Mouse (Mus musculus) intestine, embryonic 15.5 days (tissue): ENCODE data around the gene Rec114. TPM values are rescaled to one million over a fixed set of nuclear protein-coding genes. Genes with fewer than 3 reads are reported as not detected.
A peak's percentile ranks its signal among the peaks of the same experiment; 100 is the strongest.

Source experiments
- ATAC-seq: fragments of 200-750 bp; cut with Nextera tagmentation; 2 replicates; pipeline ENCODE4 v1.8.0; 2017; ENCODE audit warnings: moderate TSS enrichment, moderate library complexity
- H3K27ac ChIP-seq: fragments of 300-500 bp; sonication (generic); 2 replicates; pipeline ENCODE4 v1.5.1; 2015; ENCODE audit warnings: mild to moderate bottlenecking, inconsistent platforms
- H3K27me3 ChIP-seq: fragments of 300-500 bp; sonication (generic); replicated peaks from 2 replicates; pipeline ENCODE4 v1.6.1; 2015; ENCODE audit warnings: inconsistent platforms
- H3K36me3 ChIP-seq: fragments of 300-500 bp; sonication (generic); 2 replicates; pipeline ENCODE4 v1.6.1; 2015; ENCODE audit warnings: inconsistent platforms
- H3K4me1 ChIP-seq: fragments of 300-500 bp; sonication (generic); replicated peaks from 2 replicates; pipeline ENCODE4 v1.6.1; 2015; ENCODE audit warnings: inconsistent platforms
- H3K4me2 ChIP-seq: fragments of 300-500 bp; sonication (generic); replicated peaks from 2 replicates; pipeline ENCODE4 v1.6.1; 2015; ENCODE audit warnings: mild to moderate bottlenecking, inconsistent platforms
- H3K4me3 ChIP-seq: fragments of 300-500 bp; sonication (generic); replicated peaks from 2 replicates; pipeline ENCODE4 v1.5.1; 2015; ENCODE audit warnings: inconsistent platforms
- H3K9ac ChIP-seq: fragments of 300-500 bp; sonication (generic); 2 replicates; pipeline ENCODE4 v1.6.1; 2015; ENCODE audit warnings: inconsistent platforms
- H3K9me3 ChIP-seq: fragments of 300-500 bp; sonication (generic); 2 replicates; pipeline ENCODE4 v1.6.1; 2016; ENCODE audit warnings: inconsistent platforms
- WGBS: fragments of 180-500 bp; shearing (Covaris S2); methylation state at CpG from one replicate; pipeline ENCODE4 v1.1.7; 2015; 5-methylcytosine and 5-hydroxymethylcytosine counted together
- polyA plus RNA-seq: library from polyadenylated mRNA; unstranded; fragments of >200 nt; fragmentation: Nextera tagmentation; extraction: Ambion mirVana; gene quantifications from 2 replicates; pipeline ENCODE4 v1.2.1, GENCODE M21; 2015

Rec114 gene
- polyA plus RNA-seq, 1 experiment from 2014 or later = 2.6 TPM

DNA sequence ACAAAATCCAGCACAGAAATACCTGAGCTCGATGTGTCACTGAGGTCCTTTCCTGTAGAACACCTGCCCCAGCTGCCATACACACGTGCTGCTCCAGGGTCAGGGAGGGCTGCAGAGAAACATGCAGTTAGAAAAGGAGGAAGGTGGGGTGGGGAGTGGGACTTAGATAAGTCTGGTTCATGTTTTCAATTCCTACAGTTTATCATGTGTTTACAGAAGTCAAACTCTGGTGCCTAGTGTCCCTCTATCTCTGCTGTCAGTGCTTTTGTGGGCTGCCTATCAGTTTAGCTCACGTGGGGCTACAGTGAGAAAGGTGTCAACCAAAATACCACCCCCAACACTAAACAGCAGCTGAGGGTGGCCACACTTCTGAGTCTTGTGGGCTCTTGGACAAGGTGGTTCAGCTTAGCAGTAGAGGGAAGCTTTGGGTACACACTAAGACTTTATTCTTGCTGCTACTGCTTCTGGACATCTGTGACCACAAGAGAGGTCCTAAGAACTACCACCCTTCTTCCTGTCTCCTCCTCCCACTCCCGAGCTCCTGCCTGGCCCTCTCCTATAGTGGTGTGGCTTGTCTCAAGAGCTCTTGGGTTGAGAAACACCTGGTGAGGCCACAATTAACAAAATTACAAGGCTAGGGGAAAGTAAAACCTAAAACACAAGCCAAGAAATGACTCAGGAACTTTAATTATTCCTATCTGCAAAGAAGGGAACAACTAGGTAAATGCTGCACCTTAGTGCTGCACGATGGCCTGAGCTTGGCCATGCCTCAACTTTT, 85.8 kb downstream of the Rec114 start:
- H3K27ac ChIP-seq = no peak overlapping the region

DNA sequence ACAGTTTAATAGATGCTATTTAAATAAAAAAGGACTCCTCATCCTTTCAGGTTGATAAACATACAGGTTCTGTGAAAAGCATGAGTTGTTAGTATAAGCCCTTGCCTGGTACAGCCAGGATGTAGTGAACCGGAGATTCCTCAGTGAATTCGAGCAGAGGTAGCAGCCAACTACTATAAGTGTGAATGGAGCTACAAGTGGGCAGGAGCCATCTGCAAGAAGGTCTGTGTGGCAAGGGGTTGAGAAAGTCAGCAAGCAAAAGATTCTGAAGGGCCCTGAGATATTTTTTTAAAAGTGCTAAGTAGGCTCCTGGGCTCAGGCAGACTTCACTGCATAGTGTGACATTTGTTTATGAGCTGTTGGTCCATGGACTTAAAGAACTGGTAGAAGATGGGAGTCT, 86.9 kb downstream of the Rec114 start:
- no peaks in the 10 kb centered on the region for H3K27me3 ChIP-seq
- H3K4me2 ChIP-seq = no peak overlapping the region
- peaks cover 4% of the 10 kb centered on the region; the same call in 1 of the 2 replicates for H3K36me3 ChIP-seq
- 90% methylated on average over 2 of the region's 2 CpGs for whole genome bisulfite sequencing
- no peak overlapping the region for H3K27ac ChIP-seq
- H3K4me1 ChIP-seq = no peaks in the 10 kb centered on the region
- no peaks in the 10 kb centered on the region for H3K9me3 ChIP-seq
- ATAC-seq = no peak
- H3K9ac ChIP-seq = no peak overlapping the region
- H3K4me3 ChIP-seq = no peak overlapping the region

More for the DNA sequence above, 85.8 kb downstream of the Rec114 start:
- Histone ChIP-seq H3K4me1 (no peaks in the 10 kb centered on the region), H3K4me2 (no peak overlapping the region), H3K36me3 (peaks cover 8% of the 10 kb centered on the region), H3K9me3 (no peaks in the 10 kb centered on the region), H3K27me3 (no peaks in the 10 kb centered on the region), H3K9ac (no peak overlapping the region), H3K4me3 (no peak overlapping the region)
- 72% methylated on average over 5 of the region's 5 CpGs for WGBS
- peak; percentile 62; the same call in 1 of the 2 replicates for ATAC-seq

DNA sequence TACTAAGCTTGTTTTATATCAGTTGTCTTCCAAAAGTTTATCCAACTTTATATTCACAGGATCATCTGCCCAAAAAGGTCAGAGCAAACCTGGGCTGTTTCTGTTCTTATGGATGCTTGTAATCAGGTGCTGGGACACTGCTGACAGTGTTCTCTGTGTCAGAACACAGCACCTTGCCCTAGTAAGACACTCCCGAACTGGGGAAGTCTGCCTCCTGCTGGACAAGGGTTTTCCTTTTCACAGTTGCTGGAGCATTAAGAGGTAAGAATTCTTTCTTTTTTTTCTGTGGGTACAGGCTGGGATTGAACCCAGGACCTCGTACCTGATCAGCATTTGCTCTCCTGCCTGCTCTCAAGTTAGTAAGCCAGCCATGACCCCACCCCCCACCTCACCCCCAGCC, 87.4 kb downstream of the Rec114 start:
- 68% methylated on average over 2 of the region's 2 CpGs for WGBS
- 0 out of 2 replicates have a peak, but pooled peaks cover 3% of the 10 kb centered on the region for H3K36me3 ChIP-seq
- H3K27ac ChIP-seq = no peak overlapping the region
- no peaks in the 10 kb centered on the region for H3K27me3 ChIP-seq
- H3K4me3 ChIP-seq = no peak overlapping the region
- no peak overlapping the region for H3K4me2 ChIP-seq
- no peak overlapping the region for H3K9ac ChIP-seq
- H3K9me3 ChIP-seq = no peaks in the 10 kb centered on the region
- H3K4me1 ChIP-seq = no peaks in the 10 kb centered on the region
- no peak for ATAC-seq

DNA sequence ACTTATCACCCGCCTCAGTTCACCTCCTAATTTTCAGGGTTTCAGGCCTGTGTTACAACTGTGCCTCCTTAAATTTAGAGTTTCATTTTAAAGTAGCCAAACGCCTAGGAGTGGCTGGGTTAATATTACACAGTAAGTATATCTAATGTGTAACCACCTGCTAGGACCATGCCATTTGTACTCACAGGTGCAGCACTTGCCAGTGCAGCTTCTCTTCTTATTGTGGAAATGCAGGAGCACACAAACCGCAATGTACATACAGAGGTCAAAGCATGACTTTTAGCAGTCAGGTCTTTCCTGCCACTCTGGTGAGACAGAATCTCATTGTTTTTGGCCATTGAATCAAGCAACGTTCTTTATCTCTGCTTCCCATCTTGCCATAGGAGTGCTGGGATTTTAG, 89.3 kb downstream of the Rec114 start:
- H3K9me3 ChIP-seq = no peaks in the 10 kb centered on the region
- H3K36me3 ChIP-seq = 0 out of 2 replicates have a peak, but pooled peaks cover 3% of the 10 kb centered on the region
- no peak overlapping the region for H3K27ac ChIP-seq
- H3K4me3 ChIP-seq = no peak overlapping the region
- 66% methylated on average over 4 of the region's 4 CpGs for WGBS
- no peaks in the 10 kb centered on the region for H3K4me1 ChIP-seq
- no peak for ATAC-seq
- no peak overlapping the region for H3K9ac ChIP-seq
- no peaks in the 10 kb centered on the region for H3K27me3 ChIP-seq
- H3K4me2 ChIP-seq = no peak overlapping the region

DNA sequence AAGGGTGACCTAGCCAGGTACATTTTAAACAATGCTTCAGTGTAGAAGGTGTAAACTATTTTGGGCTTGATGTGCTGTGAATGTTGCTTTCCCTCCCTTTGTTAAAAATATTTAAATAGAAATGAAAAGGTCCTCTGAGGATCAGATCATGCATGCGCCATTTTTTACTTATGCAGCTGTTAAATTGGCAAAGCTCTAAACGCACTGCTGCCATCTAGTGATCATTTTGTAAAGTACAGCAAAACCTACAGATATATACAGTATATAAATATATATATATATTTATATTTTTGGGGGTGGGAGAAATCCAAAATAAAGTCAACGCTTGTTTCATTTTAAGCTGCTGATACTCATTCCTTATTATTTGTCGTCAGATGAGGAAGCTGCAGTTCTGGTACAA, 91.8 kb downstream of the Rec114 start:
- no peak overlapping the region for H3K4me3 ChIP-seq
- no peaks in the 10 kb centered on the region for H3K9me3 ChIP-seq
- no peak for ATAC-seq
- no peak overlapping the region for H3K27ac ChIP-seq
- WGBS = 58% methylated on average over 4 of the region's 4 CpGs
- H3K4me2 ChIP-seq = no peak overlapping the region
- no peaks in the 10 kb centered on the region for H3K4me1 ChIP-seq
- no peak overlapping the region for H3K9ac ChIP-seq
- H3K27me3 ChIP-seq = no peaks in the 10 kb centered on the region
- no peaks in the 10 kb centered on the region for H3K36me3 ChIP-seq

DNA sequence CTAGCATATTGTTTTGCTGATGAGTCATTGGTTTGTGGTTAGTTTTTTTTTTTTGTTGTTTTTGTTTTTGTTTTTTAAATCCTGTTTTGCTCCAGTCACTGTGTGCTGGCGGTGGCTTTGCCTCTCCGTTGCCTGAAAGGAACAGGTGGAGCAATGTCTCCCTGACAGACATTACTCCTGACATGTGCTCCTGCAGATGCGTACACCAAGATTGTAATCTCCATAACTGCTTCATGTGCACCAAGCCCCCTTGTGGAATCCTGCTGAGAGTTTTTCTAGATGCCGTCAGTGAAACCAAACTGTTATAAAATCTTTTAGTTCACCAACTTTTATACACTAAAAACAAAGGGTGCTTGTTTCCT, 94.5 kb downstream of the Rec114 start:
- Histone ChIP-seq H3K36me3 (no peaks in the 10 kb centered on the region), H3K27ac (no peak overlapping the region), H3K4me1 (no peaks in the 10 kb centered on the region), H3K4me2 (no peak overlapping the region), H3K9me3 (no peaks in the 10 kb centered on the region), H3K4me3 (no peak overlapping the region), H3K27me3 (no peaks in the 10 kb centered on the region), H3K9ac (no peak overlapping the region)
- 78% methylated on average over 4 of the region's 4 CpGs for WGBS
- ATAC-seq = no peak

DNA sequence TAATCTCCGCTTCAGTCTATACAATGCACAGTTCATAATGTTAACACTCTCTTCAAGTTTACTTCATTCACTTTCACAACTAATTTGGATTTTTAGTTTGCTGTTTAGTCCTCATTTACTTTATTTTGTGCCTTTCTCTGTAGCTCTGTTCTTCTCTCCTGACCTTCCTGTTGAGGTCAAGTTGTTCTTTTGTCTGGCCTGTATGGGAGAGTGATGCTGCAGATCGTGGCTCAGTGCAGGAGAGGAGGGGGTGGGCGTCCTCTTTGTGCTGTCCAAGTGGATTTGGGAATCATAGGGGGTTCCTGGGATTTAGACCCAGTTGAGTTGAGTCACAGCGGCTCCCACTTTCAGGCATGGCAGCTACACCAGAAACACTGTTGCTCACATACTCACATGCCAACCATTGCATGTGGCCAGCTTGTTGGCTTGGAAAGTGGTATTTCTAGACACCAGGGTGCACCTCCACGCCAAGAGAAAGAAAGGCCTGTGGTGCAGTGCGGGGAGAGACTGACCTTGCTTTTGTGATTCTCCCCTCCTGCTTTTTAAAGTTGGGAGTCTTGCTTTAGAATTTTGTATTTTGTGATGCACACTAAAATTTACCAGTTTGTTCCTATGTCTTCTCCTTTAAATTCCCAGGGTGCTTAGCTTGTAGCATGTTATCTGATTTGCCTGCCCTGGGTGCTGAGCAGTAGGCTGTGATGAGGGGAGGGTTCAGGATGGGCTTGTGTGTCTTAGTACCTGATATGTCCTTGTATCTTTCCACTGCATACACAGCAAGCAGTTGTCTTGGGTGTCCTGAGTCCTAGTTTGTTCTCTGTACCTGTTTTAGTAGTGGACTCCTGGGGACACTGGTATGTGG, 95.1 kb downstream of the Rec114 start:
- Histone ChIP-seq H3K4me1 (no peaks in the 10 kb centered on the region), H3K4me3 (no peak overlapping the region), H3K4me2 (no peak overlapping the region), H3K9me3 (no peaks in the 10 kb centered on the region), H3K36me3 (no peaks in the 10 kb centered on the region), H3K27ac (no peak overlapping the region), H3K9ac (no peak overlapping the region), H3K27me3 (no peaks in the 10 kb centered on the region)
- WGBS = 77% methylated on average over 6 of the region's 6 CpGs
- ATAC-seq = no peak

DNA sequence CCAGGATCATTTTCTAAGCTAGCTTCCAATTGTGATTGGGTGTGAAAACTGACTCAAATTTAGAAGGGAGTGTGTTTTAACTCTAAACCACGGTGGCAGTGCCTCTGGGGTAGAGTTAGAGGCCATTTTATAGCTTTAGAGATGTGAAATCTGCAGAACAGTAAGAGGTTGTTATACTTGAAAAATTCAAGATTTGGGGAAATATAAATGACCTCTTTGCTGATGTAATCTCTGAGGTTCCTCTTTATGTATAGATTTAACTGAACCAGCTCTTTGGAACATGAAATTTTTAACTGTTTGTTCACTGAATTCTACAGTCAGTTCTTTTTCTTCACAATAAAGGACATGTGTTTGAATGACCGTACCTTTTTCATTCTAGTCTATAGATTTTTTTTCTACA, 113.3 kb downstream of the Rec114 start:
- ATAC-seq = no peak
- Histone ChIP-seq H3K9ac (no peak overlapping the region), H3K4me3 (no peak overlapping the region), H3K9me3 (no peaks in the 10 kb centered on the region), H3K4me2 (no peak overlapping the region), H3K4me1 (no peaks in the 10 kb centered on the region), H3K27ac (no peak overlapping the region), H3K36me3 (peaks cover 4% of the 10 kb centered on the region; the same call in 1 of the 2 replicates), H3K27me3 (no peaks in the 10 kb centered on the region)
- WGBS = 76% methylated on average over 2 of the region's 2 CpGs

DNA sequence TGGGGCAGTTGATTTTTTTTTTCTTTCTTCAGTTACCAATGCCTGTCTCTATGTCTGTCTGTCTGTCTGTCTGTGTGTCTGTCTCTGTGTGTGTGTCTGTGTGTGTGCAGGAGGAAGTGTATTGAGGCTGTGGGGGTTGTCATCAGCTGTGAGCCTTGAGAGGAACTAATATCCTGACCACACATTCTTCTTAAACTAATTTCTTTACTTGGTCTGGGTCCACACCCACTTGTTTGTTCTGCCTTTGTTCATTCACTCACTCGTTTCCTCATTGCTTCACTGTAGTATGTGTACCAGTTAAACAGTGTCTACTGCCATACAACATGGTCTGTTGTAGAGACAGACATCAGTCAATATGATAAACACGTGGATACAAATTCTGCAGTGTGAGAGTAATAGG, 116.6 kb downstream of the Rec114 start:
- no peak for ATAC-seq
- Histone ChIP-seq H3K4me3 (no peak overlapping the region), H3K4me1 (no peaks in the 10 kb centered on the region), H3K27me3 (no peaks in the 10 kb centered on the region), H3K4me2 (no peak overlapping the region), H3K27ac (no peak overlapping the region), H3K36me3 (peaks cover 4% of the 10 kb centered on the region; the same call in 1 of the 2 replicates), H3K9me3 (no peaks in the 10 kb centered on the region), H3K9ac (no peak overlapping the region)
- WGBS = 74% methylated on average over 2 of the region's 2 CpGs

DNA sequence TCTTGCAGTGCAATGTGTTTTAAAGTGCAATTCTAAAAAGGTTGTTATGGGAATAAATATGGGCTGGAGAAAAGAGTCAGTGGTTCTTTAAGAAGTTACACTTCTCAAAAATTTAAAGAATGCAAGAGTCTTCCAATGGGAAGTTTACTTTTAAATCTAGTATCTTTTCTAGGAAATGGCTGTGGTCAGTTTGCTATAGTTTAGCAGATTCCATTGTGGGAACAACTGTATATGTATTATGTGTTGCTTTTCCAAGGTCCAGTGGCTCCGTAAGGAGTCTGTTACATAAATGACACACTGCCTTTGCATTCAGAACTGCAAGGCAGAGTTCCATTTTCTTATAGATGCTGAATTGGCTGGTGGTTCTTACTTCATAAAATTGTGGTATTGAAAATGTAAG, 120.8 kb downstream of the Rec114 start:
- H3K27ac ChIP-seq = no peak overlapping the region
- ATAC-seq = no peak
- H3K4me1 ChIP-seq = 0 out of 2 replicates have a peak, but pooled peaks cover 3% of the 10 kb centered on the region
- WGBS = 54% methylated on average over 1 of the region's 1 CpGs
- H3K9ac ChIP-seq = no peak overlapping the region
- no peaks in the 10 kb centered on the region for H3K9me3 ChIP-seq
- H3K4me3 ChIP-seq = no peak overlapping the region
- no peak overlapping the region for H3K4me2 ChIP-seq
- no peaks in the 10 kb centered on the region for H3K36me3 ChIP-seq
- H3K27me3 ChIP-seq = no peaks in the 10 kb centered on the region

DNA sequence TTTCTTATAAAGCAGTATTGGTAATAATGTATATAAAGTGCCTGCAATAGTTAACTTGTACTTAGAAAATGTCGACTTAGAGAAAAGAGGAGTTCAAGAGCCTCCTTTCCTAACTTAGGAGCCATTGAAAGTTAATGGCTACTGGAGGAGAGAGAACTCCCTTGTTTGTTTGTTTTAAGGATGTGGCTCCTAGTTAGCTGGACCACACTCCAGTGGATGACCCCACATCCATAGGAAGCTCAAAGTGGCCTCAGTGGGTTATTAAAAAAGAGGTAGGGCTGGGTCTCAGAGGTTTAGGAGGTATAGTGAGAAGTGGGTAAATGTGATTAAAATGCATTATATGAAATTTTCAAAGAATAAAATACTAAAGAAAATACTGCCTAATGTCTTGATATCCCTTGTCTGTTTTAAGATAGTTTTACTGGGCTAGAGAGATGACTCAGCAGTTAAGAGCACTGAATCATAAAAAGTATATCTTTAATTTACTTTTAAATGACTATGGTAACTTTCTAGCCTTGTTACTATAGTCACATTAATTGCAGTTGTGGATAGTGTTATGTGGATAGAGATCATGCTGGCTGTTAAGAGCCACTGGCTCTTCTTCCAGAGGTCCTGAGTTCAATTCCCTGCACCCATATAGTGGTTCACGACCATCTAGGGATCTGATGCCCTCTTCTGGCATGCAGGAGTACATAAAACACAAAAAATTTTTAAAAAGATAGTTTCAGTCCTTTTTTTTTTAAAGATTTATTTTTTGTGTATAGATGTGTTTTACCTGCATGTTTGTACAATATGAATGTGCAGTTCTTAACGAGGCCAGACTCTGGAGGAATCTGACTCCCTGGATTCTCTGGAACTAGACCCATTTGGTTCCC, 128.5 kb downstream of the Rec114 start:
- Histone ChIP-seq H3K27me3 (no peaks in the 10 kb centered on the region), H3K4me2 (no peak overlapping the region), H3K4me1 (0 out of 2 replicates have a peak, but pooled peaks cover 7% of the 10 kb centered on the region), H3K4me3 (no peak overlapping the region), H3K36me3 (no peaks in the 10 kb centered on the region), H3K9me3 (no peaks in the 10 kb centered on the region), H3K27ac (no peak overlapping the region), H3K9ac (no peak overlapping the region)
- ATAC-seq = no peak
- WGBS = 74% methylated on average over 3 of the region's 3 CpGs

DNA sequence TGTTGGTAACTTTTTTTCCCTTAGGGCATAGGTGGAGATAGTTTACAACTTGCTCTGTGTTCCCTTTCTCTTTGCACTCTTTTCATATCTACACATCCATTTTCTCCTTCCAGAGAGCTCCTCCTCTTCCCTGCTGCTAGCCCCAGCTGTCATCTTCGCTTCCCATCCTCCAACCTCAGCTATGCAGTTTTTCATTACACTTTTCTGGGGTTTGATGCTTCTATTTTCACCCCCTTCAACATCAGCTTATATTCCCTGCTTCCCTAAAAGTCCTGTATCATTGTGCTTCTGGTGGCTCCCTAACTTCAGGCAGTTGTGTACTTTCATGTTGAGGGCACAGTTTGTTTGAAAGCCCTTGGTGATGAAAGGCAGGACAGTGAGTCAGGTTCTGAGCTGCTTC, 130.0 kb downstream of the Rec114 start:
- H3K36me3 ChIP-seq = no peaks in the 10 kb centered on the region
- no peaks in the 10 kb centered on the region for H3K27me3 ChIP-seq
- H3K9me3 ChIP-seq = no peaks in the 10 kb centered on the region
- 81% methylated on average over 1 of the region's 1 CpGs for WGBS
- H3K9ac ChIP-seq = no peak overlapping the region
- 0 out of 2 replicates have a peak, but pooled peaks cover 6% of the 10 kb centered on the region for H3K4me1 ChIP-seq
- no peak overlapping the region for H3K27ac ChIP-seq
- H3K4me3 ChIP-seq = no peak overlapping the region
- H3K4me2 ChIP-seq = no peak overlapping the region
- ATAC-seq = no peak
